Mouse (Mus musculus): Measurements from ENCODE around the gene Ciapin1.

GRCm38 (mm10) chr8:94837662-94838574 lies at the start of gene Ciapin1, which contains the start of gene Coq9:
- no peak for TF ChIP-seq CTCF (IDR thresholded peaks at IDR 0.05; ENCODE audit: low read depth)
- TF ChIP-seq EP300 (IDR thresholded peaks at IDR 0.05; ENCODE audit: low read depth): peak; percentile 65
